In the genomic region with DNA sequence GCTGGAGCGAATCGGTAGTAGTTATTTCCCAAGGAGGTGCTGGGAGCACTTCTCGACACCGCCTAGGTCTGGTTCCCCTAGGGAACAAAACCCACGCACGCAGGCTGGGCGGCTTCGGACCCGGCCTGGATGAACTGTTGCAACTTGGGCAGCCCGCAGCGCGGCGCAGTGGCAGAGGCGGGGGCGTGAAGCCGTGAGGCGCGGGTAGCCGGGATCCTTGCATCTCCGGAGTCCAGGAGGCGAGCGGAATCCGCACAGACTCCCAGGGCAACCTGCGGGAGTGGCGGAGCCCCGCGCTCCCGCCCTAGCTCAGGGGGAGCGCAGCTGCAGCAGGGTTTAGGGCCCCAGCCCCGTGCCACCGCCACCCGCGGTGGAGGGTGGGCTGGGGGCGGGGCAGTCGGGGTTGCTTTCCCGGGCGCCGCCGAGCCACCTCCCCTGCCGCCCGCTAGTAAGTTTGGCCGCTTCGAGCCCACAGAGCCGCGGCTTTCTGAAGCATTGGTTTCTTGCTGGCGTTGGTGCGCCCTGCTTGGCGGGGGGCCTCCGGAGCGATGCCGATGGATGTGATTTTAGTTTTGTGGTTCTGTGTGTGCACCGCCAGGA, we compare ENCODE assay signal across 8 mouse cellular contexts. TPM values are rescaled to one million over a fixed set of nuclear protein-coding genes. Genes with fewer than 3 reads are reported as not detected.
A peak's percentile ranks its signal among the peaks of the same experiment; 100 is the strongest.
DNase-seq lines count a peak whose midpoint lies in the region; ATAC-seq and TF ChIP-seq lines count a peak whose summit lies in the region.

Nell1 (plus strand) TSS at position 24 of the 600 bp plus-strand sequence.

- H3K27me3 ChIP-seq in embryonic facial prominence, embryonic 11.5 days (ENCODE audit: control insufficient read depth, insufficient read depth, low read length): peaks cover 43% of the 10 kb centered on the region
- H3K27me3 ChIP-seq in hindbrain, embryonic 14.5 days (ENCODE audit: control insufficient read depth, insufficient read depth, low read length): peaks cover 43% of the 10 kb centered on the region
- H3K27me3 ChIP-seq in liver, embryonic 16.5 days (ENCODE audit: control insufficient read depth, insufficient read depth, low read depth, low read length): peaks cover 39% of the 10 kb centered on the region
- peaks cover 15% of the 10 kb centered on the region for H3K27me3 ChIP-seq in stomach, embryonic 14.5 days (ENCODE audit: control insufficient read depth, insufficient read depth, low read length)

- TF ChIP-seq CTCF in layer of hippocampus, adult 2 months (conservative IDR thresholded peaks at IDR 0.05): no peak

- H3K9me3 ChIP-seq in embryonic facial prominence, embryonic 11.5 days (replicated peaks; ENCODE audit: control insufficient read depth, low read length): no peaks in the 10 kb centered on the region
- no peaks in the 10 kb centered on the region for H3K9me3 ChIP-seq in hindbrain, embryonic 14.5 days (ENCODE audit: control insufficient read depth, low read length)
- no peaks in the 10 kb centered on the region for H3K9me3 ChIP-seq in liver, embryonic 16.5 days (replicated peaks; ENCODE audit: control insufficient read depth, low read length)
- H3K9me3 ChIP-seq in stomach, embryonic 14.5 days (ENCODE audit: control insufficient read depth, low read depth, low read length): no peaks in the 10 kb centered on the region

- no peaks in the 10 kb centered on the region for H3K36me3 ChIP-seq in embryonic facial prominence, embryonic 11.5 days (replicated peaks; ENCODE audit: control insufficient read depth, insufficient read depth, low read depth, low read length)
- no peaks in the 10 kb centered on the region for H3K36me3 ChIP-seq in hindbrain, embryonic 14.5 days (replicated peaks; ENCODE audit: control insufficient read depth, insufficient read depth)
- H3K36me3 ChIP-seq in liver, embryonic 16.5 days (ENCODE audit: control insufficient read depth, insufficient read depth): no peaks in the 10 kb centered on the region
- H3K36me3 ChIP-seq in stomach, embryonic 14.5 days (ENCODE audit: control insufficient read depth, insufficient read depth, low read length): no peaks in the 10 kb centered on the region

- H3K27ac ChIP-seq in layer of hippocampus, adult 2 months: peak within 1 kb of the TSS; percentile 82
- H3K27ac ChIP-seq in embryonic facial prominence, embryonic 11.5 days (replicated peaks; ENCODE audit: low read depth, low read length): no peak within 1 kb of the TSS
- H3K27ac ChIP-seq in hindbrain, embryonic 14.5 days: no peak within 1 kb of the TSS
- H3K27ac ChIP-seq in liver, embryonic 16.5 days (ENCODE audit: low read length): no peak within 1 kb of the TSS
- no peak within 1 kb of the TSS for H3K27ac ChIP-seq in stomach, embryonic 14.5 days (ENCODE audit: low read length)

- peak within 1 kb of the TSS; percentile 92 for H3K4me2 ChIP-seq in embryonic facial prominence, embryonic 11.5 days (ENCODE audit: low read depth, low read length)
- H3K4me2 ChIP-seq in hindbrain, embryonic 14.5 days (replicated peaks): peak within 1 kb of the TSS; percentile 96
- no peak within 1 kb of the TSS for H3K4me2 ChIP-seq in liver, embryonic 16.5 days (ENCODE audit: low read depth, low read length)
- peak within 1 kb of the TSS; percentile 97 for H3K4me2 ChIP-seq in stomach, embryonic 14.5 days (replicated peaks; ENCODE audit: low read depth, low read length)

- H3K4me1 ChIP-seq in embryonic facial prominence, embryonic 11.5 days (ENCODE audit: control insufficient read depth, insufficient read depth, low read length): peaks cover 2% of the 10 kb centered on the region; the same call in 1 of the 2 replicates
- H3K4me1 ChIP-seq in hindbrain, embryonic 14.5 days (replicated peaks; ENCODE audit: control insufficient read depth, insufficient read depth, low read length): no peaks in the 10 kb centered on the region
- H3K4me1 ChIP-seq in liver, embryonic 16.5 days (ENCODE audit: control insufficient read depth, low read depth, low read length): no peaks in the 10 kb centered on the region
- H3K4me1 ChIP-seq in stomach, embryonic 14.5 days (ENCODE audit: control insufficient read depth, insufficient read depth, low read length): 0 out of 2 replicates have a peak, but pooled peaks cover 2% of the 10 kb centered on the region

- peak within 1 kb of the TSS; percentile 62 for H3K4me3 ChIP-seq in layer of hippocampus, adult 2 months
- peak within 1 kb of the TSS; percentile 48 for H3K4me3 ChIP-seq in embryonic facial prominence, embryonic 11.5 days (ENCODE audit: low read depth, low read length)
- peak within 1 kb of the TSS; percentile 56 for H3K4me3 ChIP-seq in hindbrain, embryonic 14.5 days (replicated peaks; ENCODE audit: low read length)
- H3K4me3 ChIP-seq in liver, embryonic 16.5 days (ENCODE audit: low read depth, low read length): peak within 1 kb of the TSS; percentile 13; the same call in 1 of the 2 replicates
- H3K4me3 ChIP-seq in stomach, embryonic 14.5 days (ENCODE audit: low read depth, low read length): peak within 1 kb of the TSS; percentile 53

- peak within 1 kb of the TSS; percentile 59 for H3K9ac ChIP-seq in embryonic facial prominence, embryonic 11.5 days (replicated peaks; ENCODE audit: low read length)
- H3K9ac ChIP-seq in hindbrain, embryonic 14.5 days: peak within 1 kb of the TSS; percentile 50
- no peak within 1 kb of the TSS for H3K9ac ChIP-seq in liver, embryonic 16.5 days (ENCODE audit: low read depth, low read length)
- H3K9ac ChIP-seq in stomach, embryonic 14.5 days (replicated peaks; ENCODE audit: low read depth, low read length): peak within 1 kb of the TSS; percentile 14; the same call in 1 of the 2 replicates

- peak in 1 of 2 experiments; percentile 20 for DNase-seq in layer of hippocampus, adult 2 months (ENCODE audit: low spot score in 2 of 2)
- no peak for DNase-seq in layer of hippocampus, adult 11-12 months (ENCODE audit: low spot score)
- peak; percentile 55 for DNase-seq in embryonic facial prominence, embryonic 11.5 days (ENCODE audit: low spot score)
- no peak for DNase-seq in hindbrain, embryonic 14.5 days (ENCODE audit: low spot score)
- no peak for DNase-seq in cerebellum, adult 11 months

- ATAC-seq in embryonic facial prominence, embryonic 11.5 days (replicated peaks; ENCODE audit: insufficient number of reproducible peaks, low FRiP score, low TSS enrichment, low read depth): 0 out of 2 replicates have a peak, but pooled peaks have one; percentile 11
- peak; percentile 56; the same call in 1 of the 2 replicates for ATAC-seq in hindbrain, embryonic 14.5 days (ENCODE audit: low FRiP score)
- no peak for ATAC-seq in liver, embryonic 16.5 days (ENCODE audit: low read depth)
- peak; percentile 43; the same call in 1 of the 2 replicates for ATAC-seq in stomach, embryonic 14.5 days (ENCODE audit: insufficient number of reproducible peaks, insufficient read depth, low FRiP score, low read depth)
- ATAC-seq in erythroblast, adult 5-6 weeks (replicated peaks; ENCODE audit: low FRiP score, poor library complexity, severe bottlenecking): no peak

- under 1% methylated on average over 52 of the region's 52 CpGs for WGBS in embryonic facial prominence, embryonic 11.5 days
- under 1% methylated on average over 46 of the region's 52 CpGs for WGBS in hindbrain, embryonic 14.5 days
- 2% methylated on average over 52 of the region's 52 CpGs for WGBS in liver, embryonic 16.5 days (ENCODE audit: insufficient replicate concordance)
- under 1% methylated on average over 50 of the region's 52 CpGs for WGBS in stomach, embryonic 14.5 days

RNA-seq across cellular contexts. Expression of gene Nell1, which starts in this region (rescaled TPM):
- 10 to 100 TPM; 46.2 to 51.7 TPM for total RNA-seq in layer of hippocampus, adult 2 months (2021)
- 1.5 and 1.8 TPM in 2 replicates for polyA plus RNA-seq in embryonic facial prominence, embryonic 11.5 days (2014; fragmentation: Nextera tagmentation; extraction: Ambion mirVana)
- 36.0 and 47.1 TPM in 2 replicates for polyA plus RNA-seq in hindbrain, embryonic 14.5 days (2014; fragmentation: Nextera tagmentation; extraction: Ambion mirVana)
- 0.07 and 0.08 TPM in 2 replicates for polyA plus RNA-seq in liver, embryonic 16.5 days (2015; fragmentation: Nextera tagmentation; extraction: Ambion mirVana)
- 7.1 and 7.3 TPM in 2 replicates for polyA plus RNA-seq in stomach, embryonic 14.5 days (2014; fragmentation: Nextera tagmentation; extraction: Ambion mirVana)
- total RNA-seq in erythroblast, adult 5-6 weeks (2015; ENCODE audit: low replicate concordance): not detected in 2 replicates
- total RNA-seq in erythroblast, adult 5-6 weeks (2017; ENCODE audit: low replicate concordance): not detected in 2 replicates

Comparison
In these comparisons a context has a peak if more than half of its experiments do, and no peak if none do; other contexts are left out.
1. RNA of gene Nell1 (total RNA-seq): 46.2 to 51.7 TPM in layer of hippocampus, adult 2 months; not detected in erythroblast, adult 5-6 weeks; every median in the first group is over 10 times any median in the second.
2. ATAC-seq: peak in embryonic facial prominence, embryonic 11.5 days (single experiment), hindbrain, embryonic 14.5 days (single experiment) and stomach, embryonic 14.5 days (single experiment); none in liver, embryonic 16.5 days (single experiment) and erythroblast, adult 5-6 weeks (single experiment).
3. Peak in every context shown above with its lines, with median percentiles within 50 percentile points of each other: H3K4me3 ChIP-seq.